Mouse (Mus musculus) spleen, embryonic (tissue): ENCODE results near the gene Gmeb1.
"Not testable (repeated sequence)": the region's sequence is repeated elsewhere in the genome, so short reads cannot be mapped to it uniquely, and the experiment has no call there.

Experiments
- CTCF ChIA-PET: fragments of 350-600 bp; sonication (Branson Sonifier 250); formaldehyde crosslinking; loops from one replicate; lab custom pipeline; 2022; lab: Charles Lee

Gmeb1 gene

GRCm38 (mm10) chr4:132234710-132235109, 26.7 kb downstream of the Gmeb1 start:
- CTCF ChIA-PET = no interaction called here

- CTCF ChIA-PET = no interaction called here
Measured at GRCm38 (mm10) chr4:132230422-132230821, 31.0 kb downstream of the Gmeb1 start.

- CTCF ChIA-PET = interaction anchor here (0.6 kb wide), 1 partner anchor 1690 kb away, joined by 3 read pairs; no protein-coding TSS in a partner anchor
Measured at GRCm38 (mm10) chr4:132222001-132222400, 39.4 kb downstream of the Gmeb1 start.

- CTCF ChIA-PET = not testable (repeated sequence)
Measured at GRCm38 (mm10) chr4:132218439-132218838, 43.0 kb downstream of the Gmeb1 start.

- CTCF ChIA-PET = no interaction called here
Measured at GRCm38 (mm10) chr4:132217781-132218180, 43.6 kb downstream of the Gmeb1 start.

GRCm38 (mm10) chr4:132216602-132217001, 44.8 kb downstream of the Gmeb1 start:
- CTCF ChIA-PET = interaction anchor here (0.9 kb wide), 2 partner anchors 15 to 65 kb away, joined by 3 read pairs; no protein-coding TSS in a partner anchor

GRCm38 (mm10) chr4:132214847-132215246, 46.6 kb downstream of the Gmeb1 start:
- CTCF ChIA-PET = interaction anchor here (1.1 kb wide), 1 partner anchor 40 kb away, joined by 3 read pairs; no protein-coding TSS in a partner anchor

- CTCF ChIA-PET = interaction anchor here (1.0 kb wide), 1 partner anchor 49 kb away, joined by 3 read pairs; no protein-coding TSS in a partner anchor
Measured at GRCm38 (mm10) chr4:132211953-132212734, 49.3 kb downstream of the Gmeb1 start, which contains the start of gene Ythdf2. Gene Ythdf2 (minus strand): TSS chr4:132212303.

- CTCF ChIA-PET = no interaction called here
Measured at GRCm38 (mm10) chr4:132211091-132211942, 50.1 kb downstream of the Gmeb1 start.

GRCm38 (mm10) chr4:132210325-132210724, 51.1 kb downstream of the Gmeb1 start:
- CTCF ChIA-PET = interaction anchor here (0.6 kb wide), 1 partner anchor 67 kb away, joined by 9 read pairs; no protein-coding TSS in a partner anchor

GRCm38 (mm10) chr4:132209299-132209698, 52.1 kb downstream of the Gmeb1 start:
- CTCF ChIA-PET = no interaction called here

- CTCF ChIA-PET = interaction anchor here (0.6 kb wide), 1 partner anchor 322 kb away, joined by 5 read pairs; no protein-coding TSS in a partner anchor
Measured at GRCm38 (mm10) chr4:132207280-132207679, 54.1 kb downstream of the Gmeb1 start.

GRCm38 (mm10) chr4:132198771-132199170, 62.6 kb downstream of the Gmeb1 start:
- CTCF ChIA-PET = interaction anchor here (0.6 to 0.7 kb wide), 2 partner anchors 8 to 169 kb away, joined by 3 read pairs; no protein-coding TSS in a partner anchor

GRCm38 (mm10) chr4:132198285-132198712, 63.1 kb downstream of the Gmeb1 start:
- CTCF ChIA-PET = no interaction called here

GRCm38 (mm10) chr4:132194975-132195374, 66.4 kb downstream of the Gmeb1 start:
- CTCF ChIA-PET = no interaction called here

- CTCF ChIA-PET = no interaction called here
Measured at GRCm38 (mm10) chr4:132194373-132194772, 67.0 kb downstream of the Gmeb1 start.

- CTCF ChIA-PET = interaction anchor here (0.8 kb wide), 1 partner anchor 123 kb away, joined by 4 read pairs; no protein-coding TSS in a partner anchor
Measured at GRCm38 (mm10) chr4:132187826-132188401, 73.5 kb downstream of the Gmeb1 start.

- CTCF ChIA-PET = no interaction called here
Measured at GRCm38 (mm10) chr4:132183162-132183561, 78.2 kb downstream of the Gmeb1 start.

- CTCF ChIA-PET = interaction anchor here (1.0 kb wide), 1 partner anchor 94 kb away, joined by 5 read pairs; no protein-coding TSS in a partner anchor
Measured at GRCm38 (mm10) chr4:132181721-132182658, 79.4 kb downstream of the Gmeb1 start.

GRCm38 (mm10) chr4:132180710-132181109, 80.7 kb downstream of the Gmeb1 start:
- CTCF ChIA-PET = no interaction called here
